Mouse (Mus musculus) 416B (cell line): Measurements from ENCODE around the gene Pmp22.

ENCODE experiments used
- DNase-seq: peaks from one replicate; pipeline ENCODE4 v3.0.0; 2011; ENCODE audit warnings: low read depth

The Pmp22 gene

DNA sequence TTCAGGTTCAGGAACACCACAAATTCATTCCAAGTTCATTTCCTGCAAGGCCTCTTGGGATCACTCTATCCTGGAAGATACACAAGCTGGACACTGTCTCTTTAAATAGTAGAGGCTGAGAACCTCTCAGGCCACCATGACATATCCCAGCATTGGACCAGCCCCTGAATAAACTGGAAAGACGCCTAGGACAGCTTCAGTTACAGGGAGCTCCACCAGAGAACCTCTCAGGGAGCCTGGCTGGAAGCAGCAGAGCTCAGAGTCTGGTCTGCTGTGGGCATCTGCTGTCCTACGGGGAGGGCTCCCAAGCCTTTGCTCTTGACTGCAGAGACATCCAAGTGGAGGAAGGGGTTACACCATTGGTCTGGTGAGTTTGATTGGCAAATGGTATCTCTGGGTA is at the start of gene Pmp22:
TSS of gene Pmp22 (plus strand) at position 199 of the 400 bp plus-strand sequence.
- DNase-seq = no peak

DNA sequence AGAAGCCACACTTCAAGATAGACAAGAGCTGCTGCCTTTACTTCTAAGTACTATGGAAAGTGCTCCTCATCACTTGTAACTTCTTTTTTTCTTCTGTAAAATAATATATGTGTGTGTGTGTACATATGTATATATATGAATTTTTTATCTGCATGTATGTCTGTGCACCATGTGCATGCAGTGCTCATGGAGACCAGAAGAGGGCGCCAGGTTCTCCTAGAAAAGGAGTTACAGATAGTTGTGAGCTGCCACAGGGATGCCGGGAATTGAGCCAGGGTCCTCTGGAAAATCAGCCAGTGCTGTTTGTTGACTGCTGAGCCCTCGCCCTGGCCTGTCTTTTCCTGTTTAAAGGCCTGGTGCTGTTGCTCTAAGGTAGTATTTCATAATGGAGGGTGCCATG is 44.2 kb upstream of the Pmp22 start:
- no peak for DNase-seq

DNA sequence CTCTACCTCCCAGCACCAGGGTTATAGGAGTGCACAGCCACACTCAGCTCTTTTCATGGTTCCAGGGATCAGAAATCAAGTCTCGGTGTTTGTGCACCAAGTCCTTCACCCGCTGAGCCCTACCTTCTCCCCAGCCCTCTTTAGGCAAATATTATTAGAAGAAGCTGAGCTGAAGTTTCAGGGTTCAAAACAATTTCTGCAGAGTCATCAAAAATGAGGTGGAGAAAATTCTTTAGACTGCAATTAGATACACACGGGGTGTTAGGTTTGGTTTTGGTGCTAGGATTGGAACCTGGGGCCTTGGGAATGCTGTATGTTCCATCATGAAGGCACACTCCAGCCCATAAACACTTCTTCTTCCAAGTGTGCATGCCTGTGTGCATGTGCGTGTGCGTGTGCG is 40.1 kb upstream of the Pmp22 start:
- no peak for DNase-seq

DNA sequence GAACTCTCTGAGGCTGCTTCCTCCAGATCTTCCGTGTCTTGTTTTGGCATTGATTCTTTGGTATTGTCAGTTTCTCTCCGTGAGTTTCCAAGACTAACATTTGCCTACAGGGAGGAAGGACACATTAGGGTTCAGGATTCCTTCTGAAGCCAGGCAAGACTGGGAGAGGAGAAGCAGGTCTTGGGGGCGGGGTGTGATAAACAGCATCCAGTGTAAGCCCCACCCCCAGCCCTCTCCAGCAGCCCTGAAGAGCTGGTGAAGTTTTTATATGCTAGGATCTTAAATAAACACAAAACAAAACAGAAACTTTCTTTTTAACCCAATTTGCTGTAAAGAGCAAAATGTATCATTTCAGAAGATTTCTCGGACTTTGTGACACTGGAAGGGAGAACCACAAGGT is 38.6 kb upstream of the Pmp22 start:
- DNase-seq = no peak

DNA sequence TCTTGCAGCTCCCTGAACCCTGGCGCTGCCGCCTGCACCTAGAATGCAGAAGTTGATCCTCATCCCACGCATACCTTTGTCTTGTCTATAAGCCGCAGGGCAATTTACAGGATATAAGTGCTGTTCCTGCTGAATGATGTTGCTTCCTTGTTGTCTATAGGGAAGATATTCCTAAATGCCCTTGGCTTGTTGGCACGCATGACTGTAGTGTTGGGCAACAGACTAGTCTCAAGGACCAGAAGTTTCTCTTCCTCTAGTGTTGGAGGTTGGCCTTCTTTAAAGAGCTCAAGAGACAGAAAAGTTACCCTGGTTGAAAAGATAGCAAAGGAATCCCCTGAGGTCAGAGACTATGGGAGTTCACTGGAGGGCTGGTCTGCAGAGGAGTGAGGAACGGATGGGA is 37.8 kb upstream of the Pmp22 start:
- no peak for DNase-seq

DNA sequence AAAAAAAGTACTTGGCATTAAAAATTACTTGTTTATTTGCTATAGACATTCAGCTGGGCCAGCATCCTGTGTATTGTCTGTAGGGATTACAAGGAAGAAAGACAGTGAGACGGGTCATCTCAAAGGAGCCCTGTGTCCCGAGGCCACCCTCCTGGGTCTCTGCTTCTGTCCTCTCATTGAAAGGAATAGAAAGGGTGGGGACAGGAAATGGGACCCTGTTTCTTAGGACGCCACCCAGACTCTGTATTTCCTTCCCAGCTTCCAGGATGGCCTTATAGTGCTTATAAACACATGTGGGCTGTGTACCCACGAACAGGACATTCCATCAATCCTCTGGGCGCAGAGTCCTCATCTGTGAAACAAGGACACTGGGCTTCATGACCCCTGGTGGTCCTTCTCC is 36.5 kb upstream of the Pmp22 start:
- no peak for DNase-seq

DNA sequence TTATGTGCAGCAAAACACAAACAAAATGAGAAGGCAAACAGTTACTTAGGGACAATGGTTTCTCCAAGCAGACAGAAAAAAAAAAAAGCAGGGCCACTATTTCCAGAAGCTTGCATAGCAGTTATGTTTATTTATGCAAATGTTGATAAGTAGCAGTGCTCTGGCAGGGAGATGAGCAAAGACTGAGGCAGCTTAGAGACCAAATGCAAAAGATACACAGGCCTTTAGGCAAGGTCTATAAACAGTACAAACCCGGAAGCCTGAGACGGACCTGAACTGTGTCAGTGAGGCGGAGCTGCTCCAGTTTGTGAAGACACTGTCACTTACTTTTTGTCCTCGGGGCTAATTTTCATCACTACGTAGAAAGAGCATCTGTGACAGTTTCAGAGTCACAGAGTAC is 35.2 kb upstream of the Pmp22 start:
- DNase-seq = no peak

DNA sequence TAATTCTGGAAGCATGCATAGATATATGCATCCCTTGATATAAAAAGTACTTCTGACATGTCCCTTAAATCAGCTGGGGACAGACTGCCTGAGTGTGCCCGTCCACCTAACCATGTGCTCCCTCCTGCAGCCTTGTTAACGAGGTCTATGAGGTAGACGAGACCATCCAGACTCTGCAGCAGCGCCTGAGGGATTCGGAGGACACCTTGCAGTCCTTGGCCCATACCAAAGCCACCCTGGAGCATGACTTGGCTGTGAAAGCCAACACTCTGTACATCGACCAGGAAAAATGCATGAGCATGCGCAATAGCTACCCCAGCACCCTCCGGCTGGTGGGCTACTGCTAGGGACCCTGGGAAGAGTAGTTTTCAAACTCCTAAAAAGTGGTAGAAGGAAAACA is 34.3 kb upstream of the Pmp22 start:
- DNase-seq = no peak

DNA sequence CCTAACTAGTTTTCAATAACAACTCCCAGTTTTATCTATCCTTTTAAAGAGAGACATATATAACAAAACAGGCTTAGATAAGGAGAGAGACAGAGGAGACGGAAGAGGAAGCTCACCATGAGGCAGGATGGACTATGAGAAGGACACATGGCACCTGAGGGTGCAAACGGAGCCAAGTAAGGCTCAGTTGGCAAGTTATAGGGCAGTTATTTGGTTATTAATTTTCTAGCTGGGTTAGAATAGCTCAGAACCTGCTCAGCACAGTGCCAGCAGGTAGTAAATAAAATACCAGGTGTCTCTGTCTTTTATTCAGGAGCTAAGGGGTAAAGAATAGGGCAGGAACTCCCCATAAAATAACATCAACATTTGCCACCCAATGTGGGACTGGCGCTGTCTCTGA is 30.8 kb upstream of the Pmp22 start:
- DNase-seq = no peak

DNA sequence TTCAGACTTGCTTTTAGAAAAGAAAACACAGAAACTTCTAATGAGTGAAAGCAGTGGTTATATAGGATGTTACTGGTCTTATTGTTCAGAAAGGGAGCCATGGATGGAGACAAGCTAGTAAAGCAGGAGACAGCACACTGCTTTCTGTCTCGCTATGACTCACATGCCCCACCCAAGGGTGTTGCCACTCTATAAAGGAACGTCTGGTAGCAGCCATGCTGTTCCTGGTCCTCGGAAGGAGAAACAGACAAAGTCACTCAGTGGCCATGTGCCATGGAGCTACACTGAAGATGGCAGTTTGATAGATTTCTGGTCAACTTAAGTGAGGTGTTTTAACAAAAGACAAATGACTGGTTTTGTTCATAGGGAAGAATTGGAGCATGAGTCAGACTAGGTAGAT is 29.4 kb upstream of the Pmp22 start:
- no peak for DNase-seq

DNA sequence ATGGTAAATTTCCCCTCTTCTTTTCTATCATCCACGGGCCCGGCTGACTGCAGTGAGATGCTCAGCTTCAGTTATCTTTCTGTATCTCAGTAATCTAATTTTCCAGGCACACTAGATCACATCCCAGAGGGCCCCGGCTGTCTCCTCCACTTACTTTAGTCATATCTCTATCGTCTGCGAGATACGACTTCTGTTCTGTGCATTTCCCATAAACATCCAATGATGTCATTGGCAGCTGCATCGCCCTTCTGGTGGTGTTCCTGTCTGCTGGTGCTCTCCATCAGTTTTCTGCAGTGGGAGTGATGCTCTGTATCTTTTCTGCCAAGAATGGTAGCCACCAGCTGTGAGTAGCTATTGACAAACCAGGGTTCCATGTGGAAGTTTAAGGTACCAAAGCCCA is 25.5 kb upstream of the Pmp22 start:
- no peak for DNase-seq

DNA sequence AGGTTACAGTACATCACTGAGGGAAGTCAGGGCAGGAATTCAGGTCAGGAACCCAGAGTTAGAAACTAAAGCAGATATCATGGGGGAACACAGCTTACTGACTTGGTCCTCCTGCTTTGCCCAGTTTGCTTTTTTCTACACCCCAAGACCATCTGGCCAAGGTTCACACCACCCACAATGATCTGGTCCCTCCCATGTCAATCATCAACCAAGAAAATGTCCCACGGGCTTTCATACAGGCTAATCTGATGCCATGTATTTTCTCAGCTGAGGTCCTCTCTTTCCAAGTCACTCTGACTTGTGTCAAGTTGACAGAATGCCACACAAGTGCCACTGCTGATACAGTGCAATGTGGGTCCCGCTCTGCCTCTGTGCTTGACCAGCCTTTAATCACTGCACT is 24.8 kb upstream of the Pmp22 start:
- DNase-seq = no peak

DNA sequence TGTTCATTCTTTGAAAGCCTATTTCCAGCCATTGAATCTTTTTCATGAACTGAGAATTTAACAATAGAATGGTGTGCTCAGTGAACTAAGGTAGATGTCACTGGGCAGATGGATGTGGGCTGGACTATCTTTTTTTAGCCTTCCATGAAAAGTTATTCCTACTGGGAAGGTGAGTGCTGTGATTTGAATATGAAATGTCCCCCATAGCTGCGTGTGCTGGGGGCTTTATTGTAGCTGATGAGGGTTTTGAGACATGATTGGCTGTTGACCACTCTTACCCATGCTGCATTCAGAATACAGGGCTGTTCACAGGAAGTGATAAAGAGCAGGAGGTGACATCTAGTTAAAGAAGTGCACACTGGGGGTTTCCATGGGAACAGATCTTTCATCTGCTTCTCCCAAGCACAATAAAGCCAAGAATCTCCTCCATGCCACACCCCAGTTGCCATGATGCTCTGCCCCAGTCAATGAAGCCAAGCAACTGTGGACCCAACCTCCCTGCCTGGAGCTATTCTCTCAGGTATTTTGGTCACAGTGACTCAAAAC is 19.5 kb upstream of the Pmp22 start:
- no peak for DNase-seq

DNA sequence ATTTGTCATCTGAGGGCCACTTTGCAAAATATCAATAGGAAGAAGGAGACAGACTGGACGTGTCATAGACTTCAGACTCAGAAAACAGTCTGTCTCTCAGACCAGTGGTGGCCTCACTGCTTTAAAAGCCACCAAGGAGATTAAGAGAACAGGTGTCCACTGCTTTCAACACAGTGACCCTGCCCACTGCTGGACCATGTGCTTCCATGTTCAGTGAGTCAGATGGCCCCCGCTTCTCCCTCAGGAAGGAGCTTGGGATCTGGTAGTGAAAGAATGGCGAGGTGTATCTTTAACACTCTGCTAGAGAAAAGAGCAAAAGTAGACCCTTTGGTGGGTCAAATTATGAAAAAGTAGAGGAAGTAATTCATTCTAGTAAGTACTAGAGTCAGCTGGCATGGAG is 18.5 kb upstream of the Pmp22 start:
- no peak for DNase-seq

DNA sequence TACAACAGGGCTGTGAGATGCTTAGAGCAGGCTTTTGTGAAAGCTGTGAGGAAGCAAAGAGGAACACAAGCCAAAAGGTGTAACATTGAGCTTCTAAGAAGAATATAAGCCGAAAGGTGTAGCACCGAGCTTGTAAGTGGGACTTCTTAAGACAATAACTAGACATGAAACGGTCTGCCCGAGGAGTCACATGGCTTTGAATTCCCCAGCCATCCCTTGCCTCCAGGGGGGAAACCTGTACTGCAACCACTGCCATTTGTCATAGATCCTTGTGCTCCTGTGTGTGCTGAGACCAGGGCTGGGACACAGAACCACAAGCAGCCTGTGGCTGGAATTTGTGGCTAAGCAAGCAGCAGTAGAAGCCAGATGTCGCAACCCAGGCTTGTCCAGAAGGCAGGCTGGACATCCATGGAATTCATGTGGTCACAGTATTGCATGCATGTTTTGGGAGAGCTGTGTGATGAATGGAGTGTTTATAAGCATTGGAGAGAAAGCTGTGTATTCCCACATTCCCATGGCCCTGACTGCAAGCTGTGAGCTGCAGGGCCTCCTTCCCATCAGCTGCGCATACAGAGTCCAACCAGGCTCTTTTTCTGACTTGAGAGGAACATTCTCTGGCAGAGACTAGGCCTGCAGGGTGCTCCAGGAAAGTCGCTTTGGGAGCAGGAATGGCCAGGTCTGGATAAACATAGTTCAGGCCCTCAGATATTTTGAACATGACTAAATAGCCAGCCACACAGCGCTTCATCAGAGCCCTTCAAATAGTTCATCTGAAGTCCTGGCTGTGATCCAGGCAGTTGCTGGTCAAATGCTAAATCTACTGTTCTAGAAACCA is 13.8 kb upstream of the Pmp22 start:
- no peak for DNase-seq

DNA sequence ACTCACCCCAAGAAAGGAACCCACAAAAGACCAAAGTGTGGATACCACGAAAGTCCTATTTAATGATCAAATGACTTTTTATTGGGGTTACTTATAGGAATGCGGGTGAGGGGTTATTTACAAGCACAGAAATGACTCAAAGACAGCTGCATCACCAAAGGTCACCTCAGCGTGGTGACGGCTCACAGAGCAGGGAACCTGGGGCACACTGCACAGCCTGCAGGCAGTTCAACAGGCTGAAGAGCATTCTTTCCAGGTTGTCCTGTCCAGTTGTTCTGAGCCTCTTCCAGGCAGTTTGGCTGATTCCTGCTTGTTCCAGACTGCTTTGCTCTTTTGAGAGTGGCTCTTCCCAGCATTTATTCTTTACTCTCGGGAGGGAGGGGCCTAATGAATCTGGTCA is 12.1 kb upstream of the Pmp22 start:
- no peak for DNase-seq

DNA sequence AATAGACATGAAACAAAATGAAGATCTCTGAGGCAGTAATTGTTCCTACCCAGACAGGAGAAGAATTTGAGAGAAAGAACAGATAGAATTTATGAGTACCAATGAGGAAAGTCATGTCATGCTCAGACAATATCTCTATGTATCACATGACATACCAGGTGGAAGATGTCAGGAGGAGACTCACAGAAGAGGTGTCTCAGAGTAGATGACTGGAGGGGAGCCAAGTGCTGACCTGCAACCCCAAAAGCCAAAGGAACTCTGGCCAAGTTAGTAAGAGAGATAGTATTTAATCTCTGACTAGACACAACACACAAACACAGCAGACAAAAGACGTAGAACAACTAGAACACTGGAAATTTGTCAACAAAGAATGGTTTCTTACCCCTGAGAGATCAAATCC is 11.5 kb upstream of the Pmp22 start:
- DNase-seq = no peak

DNA sequence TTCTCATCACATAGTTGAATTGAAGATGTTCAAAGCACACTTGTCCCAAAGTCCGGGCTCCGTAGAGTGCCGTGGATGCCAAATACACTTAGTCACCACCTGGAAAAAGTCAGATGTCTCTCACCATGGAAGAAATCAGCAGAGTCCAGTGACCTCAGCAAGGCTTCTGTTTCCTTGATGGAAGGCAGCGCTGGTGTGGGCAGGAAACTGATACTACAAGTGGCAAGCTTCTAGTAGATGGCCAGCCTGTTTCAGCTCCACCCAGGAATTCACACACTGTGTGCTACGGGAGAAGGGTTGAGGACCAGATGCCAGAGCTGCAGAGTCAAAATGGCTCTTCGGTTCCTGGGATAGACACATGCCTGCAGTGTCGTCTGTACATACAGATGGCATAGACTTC is 9.0 kb upstream of the Pmp22 start:
- no peak for DNase-seq

DNA sequence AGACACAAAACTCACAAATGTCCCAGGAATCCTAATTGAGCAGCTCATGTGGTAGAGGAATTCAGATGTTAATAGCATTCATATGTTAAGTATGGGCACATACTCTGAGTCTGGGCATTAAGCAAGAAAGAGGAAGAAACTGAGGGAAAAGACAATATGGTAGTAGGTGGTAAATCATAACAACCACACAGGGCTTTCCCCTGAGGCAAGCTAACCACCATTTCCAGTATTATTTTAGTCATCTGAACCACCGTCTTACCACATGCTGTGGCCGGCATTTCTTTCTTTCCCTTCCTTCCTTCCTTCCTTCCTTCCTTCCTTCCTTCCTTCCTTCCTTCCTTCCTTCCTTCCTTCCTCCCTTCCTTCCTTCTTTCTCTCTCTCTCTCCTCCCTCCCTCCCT is 6.5 kb upstream of the Pmp22 start:
- peak; percentile 33 for DNase-seq

DNA sequence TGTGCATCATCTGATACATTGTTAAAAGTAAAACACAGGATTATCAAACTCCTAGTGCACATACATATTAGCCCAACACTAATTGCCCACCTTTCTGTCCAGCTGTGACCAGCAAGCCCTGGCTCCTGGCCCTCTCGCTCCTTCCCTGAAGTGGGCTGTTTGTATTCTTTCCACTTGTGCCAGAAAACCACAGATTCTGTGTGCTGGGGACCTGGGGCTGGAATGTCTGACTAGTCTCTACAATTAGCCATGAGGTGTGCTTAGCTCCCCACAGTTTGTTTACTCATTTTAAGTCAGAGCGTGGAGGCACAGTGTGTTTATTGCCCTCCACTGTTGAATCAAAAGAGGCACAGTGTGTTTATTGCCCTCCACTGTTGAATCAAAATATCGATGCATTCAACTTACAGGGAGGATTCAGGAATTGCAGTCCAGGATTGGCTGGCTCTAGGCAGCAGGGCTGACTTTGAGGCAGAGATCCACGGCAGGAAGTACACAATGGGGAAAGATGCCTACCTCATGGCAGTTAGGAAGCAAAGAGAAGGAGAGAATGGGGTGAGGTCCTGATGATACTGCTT is 5.9 kb upstream of the Pmp22 start:
- DNase-seq = no peak

DNA sequence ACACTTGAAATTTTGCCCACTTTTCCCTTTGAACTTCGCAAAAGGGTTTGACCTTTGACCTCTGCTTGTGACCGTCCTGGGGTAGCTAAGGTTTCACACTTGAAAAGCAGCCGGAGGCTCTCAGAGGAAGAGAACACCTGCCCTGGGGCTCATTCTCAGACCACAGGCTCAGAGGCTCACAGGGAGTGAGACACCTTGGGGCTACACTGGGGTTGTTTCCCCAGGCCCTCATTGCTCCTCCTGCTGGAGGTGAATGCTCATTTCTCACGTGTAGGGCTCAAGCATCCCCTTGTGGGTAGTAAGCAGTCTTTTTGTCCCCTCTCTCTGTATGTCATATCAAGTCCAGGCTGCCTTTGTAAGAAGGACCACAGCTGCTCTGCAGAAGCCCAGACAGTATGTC is 4.5 kb upstream of the Pmp22 start:
- DNase-seq = no peak

DNA sequence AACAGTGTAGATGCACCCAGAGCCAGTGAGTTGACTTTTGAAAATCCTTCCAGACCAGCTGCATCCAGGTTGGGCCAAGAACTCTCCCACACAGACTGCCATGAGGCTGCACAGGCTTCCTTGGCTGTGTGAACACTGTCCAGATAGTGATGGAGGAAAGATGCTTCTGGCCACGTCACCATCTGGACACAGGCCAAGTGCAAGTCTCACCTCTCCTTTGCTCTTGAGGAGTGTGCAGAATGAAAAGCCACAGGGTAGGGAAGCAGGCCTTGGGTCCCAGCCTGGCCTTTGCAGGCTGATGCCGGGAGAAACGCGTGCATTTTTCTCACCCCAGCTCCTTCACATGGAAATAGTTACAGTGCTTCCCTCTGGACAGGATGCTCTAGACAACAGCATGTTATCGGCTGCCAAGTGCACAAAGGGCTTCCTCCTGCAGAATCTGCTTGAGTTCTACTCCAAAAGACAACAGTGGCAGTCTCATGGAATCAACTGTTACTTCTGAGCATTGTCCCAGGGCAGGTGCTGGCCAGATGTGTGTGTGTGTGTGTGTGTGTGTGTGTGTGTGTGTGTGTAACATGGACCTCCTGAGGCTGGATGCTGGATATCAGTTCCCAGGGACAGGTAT is 2.8 kb upstream of the Pmp22 start:
- DNase-seq = no peak

DNA sequence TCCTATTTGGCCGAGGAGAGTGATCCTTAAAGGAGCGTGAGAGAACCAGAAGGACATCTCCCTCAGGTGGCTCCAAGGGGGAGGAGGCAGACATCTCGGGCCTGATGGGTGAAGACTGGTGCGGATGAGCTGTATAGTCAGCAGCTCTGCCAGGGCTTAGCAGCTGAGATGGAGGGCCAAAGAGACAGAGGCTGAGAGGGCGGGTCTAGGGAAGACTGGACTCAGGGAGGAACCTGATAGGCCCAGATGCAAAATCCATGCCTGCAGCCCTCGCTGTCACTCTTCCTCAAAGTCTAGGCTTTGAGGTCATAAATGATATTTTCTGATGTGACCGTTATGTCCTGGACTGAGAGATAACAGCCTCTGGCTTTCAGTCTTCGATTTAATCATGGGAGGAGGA is 1.8 kb upstream of the Pmp22 start:
- DNase-seq = no peak
